Mouse (Mus musculus) CD8-positive naive resting alpha-beta T cell, adult 2 months (primary cell): ENCODE measurements around the gene Ssxb8.
"Not testable (repeated sequence)": the region's sequence is repeated elsewhere in the genome, so short reads cannot be mapped to it uniquely, and the experiment has no call there.

Experiments
- DNase-seq, 2 experiments: peaks; one replicate each; pipeline ENCODE4 v3.0.0; 2022; ENCODE audit warnings: low read depth in 2 of 2, low spot score in 2 of 2

The Ssxb8 gene

DNA sequence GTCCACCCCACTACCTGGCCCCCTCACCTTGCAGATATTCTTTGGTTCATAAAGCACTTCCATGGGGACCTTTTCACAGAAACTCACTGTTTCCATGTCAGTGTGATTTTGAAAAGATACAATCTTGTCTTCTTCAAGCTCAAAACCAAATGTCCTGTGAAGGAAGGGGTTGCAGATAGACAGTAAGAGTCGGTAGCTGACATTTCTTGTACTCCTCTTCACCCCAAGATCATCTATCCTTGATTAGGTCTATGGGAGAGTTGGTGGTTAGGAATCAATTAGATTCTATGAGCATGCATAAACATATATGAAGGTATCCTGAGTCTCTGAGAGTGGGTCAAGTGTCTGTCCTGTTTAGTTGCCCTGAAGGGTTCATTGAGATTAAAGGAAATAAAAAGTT, at the start of gene Ssxb8:
TSS of gene Ssxb8 (minus strand) at position 101 of the 400 bp plus-strand sequence.
- DNase-seq = not testable (repeated sequence)

DNA sequence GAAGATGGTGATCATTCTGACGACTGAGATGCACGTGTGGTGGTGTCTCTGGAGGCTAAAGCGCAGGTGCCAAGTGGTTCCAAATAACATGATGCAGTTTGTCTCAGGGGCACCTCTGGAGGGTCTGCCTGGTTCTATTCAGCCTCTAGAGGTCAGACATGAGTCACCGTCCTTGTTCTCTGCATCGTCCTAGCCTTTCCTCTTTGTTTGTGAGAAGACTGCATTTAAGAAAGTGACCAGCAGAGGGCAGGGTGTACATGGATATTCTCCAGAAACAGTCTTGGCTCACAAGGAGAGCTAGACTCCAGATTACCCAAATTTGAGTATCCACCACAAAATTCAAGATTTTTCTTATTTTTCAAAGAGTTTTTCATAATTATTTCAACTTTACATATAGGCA, 42.3 kb upstream of the Ssxb8 start:
- DNase-seq = no peak

- no peak for DNase-seq
Observed at GRCm38 (mm10) chrX:8663085-8663484, 27.6 kb downstream of the Ssxb8 start.
